Mouse (Mus musculus) stomach, embryonic 15.5 days (tissue): Measurements from ENCODE around the gene Abcc2. TPM values are rescaled to one million over a fixed set of nuclear protein-coding genes. Genes with fewer than 3 reads are reported as not detected.

Source experiments
- ATAC-seq: fragments of 200-750 bp; cut with Nextera tagmentation; 2 replicates; pipeline ENCODE4 v1.8.0; 2017; ENCODE audit warnings: low read depth, moderate number of reproducible peaks, moderate TSS enrichment; ENCODE audit not compliant: insufficient read depth, low FRiP score
- H3K27ac ChIP-seq: fragments of 300-500 bp; sonication (generic); 2 replicates; pipeline ENCODE4 v1.5.1; 2015; ENCODE audit warnings: mild to moderate bottlenecking, inconsistent platforms
- H3K27me3 ChIP-seq: fragments of 300-500 bp; sonication (generic); replicated peaks from 2 replicates; pipeline ENCODE4 v1.6.1; 2015; ENCODE audit warnings: inconsistent platforms
- H3K36me3 ChIP-seq: fragments of 300-500 bp; sonication (generic); 2 replicates; pipeline ENCODE4 v1.6.1; 2015; ENCODE audit warnings: inconsistent platforms
- H3K4me1 ChIP-seq: fragments of 300-500 bp; sonication (generic); 2 replicates; pipeline ENCODE4 v1.6.1; 2015; ENCODE audit warnings: inconsistent platforms
- H3K4me2 ChIP-seq: fragments of 300-500 bp; sonication (generic); 2 replicates; pipeline ENCODE4 v1.6.1; 2015; ENCODE audit warnings: mild to moderate bottlenecking, inconsistent platforms
- H3K4me3 ChIP-seq: fragments of 300-500 bp; sonication (generic); replicated peaks from 2 replicates; pipeline ENCODE4 v1.5.1; 2015; ENCODE audit warnings: inconsistent platforms
- H3K9ac ChIP-seq: fragments of 300-500 bp; sonication (generic); 2 replicates; pipeline ENCODE4 v1.6.1; 2015; ENCODE audit warnings: inconsistent platforms
- H3K9me3 ChIP-seq: fragments of 300-500 bp; sonication (generic); 2 replicates; pipeline ENCODE4 v1.6.1; 2016; ENCODE audit warnings: inconsistent platforms
- WGBS: fragments of 180-500 bp; shearing (Covaris S2); methylation state at CpG from one replicate; pipeline ENCODE4 v1.1.7; 2015; 5-methylcytosine and 5-hydroxymethylcytosine counted together
- polyA plus RNA-seq: library from polyadenylated mRNA; unstranded; fragments of >200 nt; fragmentation: Nextera tagmentation; extraction: Ambion mirVana; gene quantifications from 2 replicates; pipeline ENCODE4 v1.2.1, GENCODE M21; 2015

The Abcc2 gene
- polyA plus RNA-seq, 1 experiment from 2014 or later: 2.0 TPM

DNA sequence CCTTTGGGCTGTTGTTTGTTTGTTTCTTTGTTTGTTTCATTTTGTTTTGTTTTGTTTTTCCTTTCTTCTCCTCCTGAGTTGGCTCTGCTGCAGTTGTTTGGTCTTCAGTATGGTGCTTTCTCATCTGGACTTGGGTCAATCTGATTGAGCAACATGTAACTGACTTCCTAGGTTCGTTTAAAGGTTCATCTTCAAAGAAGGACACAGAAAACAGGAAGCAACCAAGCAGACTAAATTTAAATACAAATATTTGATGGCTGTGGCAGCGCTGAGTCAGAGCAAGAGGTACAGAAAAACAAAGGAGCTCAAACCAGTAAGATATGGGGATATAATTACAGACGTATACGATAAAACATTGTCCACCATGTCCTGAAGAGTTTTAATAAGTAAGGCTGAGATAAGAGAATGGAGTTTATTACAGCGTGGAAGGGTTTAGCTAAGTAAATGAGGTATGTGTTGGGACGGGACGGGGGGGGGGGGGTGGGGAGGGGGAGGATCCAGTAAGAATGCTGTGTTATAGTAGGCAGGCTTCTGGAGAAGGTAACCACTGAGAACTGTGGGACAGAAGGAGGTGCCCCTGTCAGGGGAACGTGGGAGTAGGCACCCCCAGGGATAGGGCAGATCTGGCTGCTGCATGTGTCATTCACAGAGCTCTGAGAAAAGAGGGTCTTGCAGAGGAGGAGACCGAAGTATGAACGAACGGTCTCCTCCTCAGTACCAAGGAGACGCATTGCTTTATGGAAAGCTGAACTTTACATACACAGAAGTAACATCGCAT, 4.4 kb downstream of the Abcc2 start:
- Histone ChIP-seq H3K27ac (no peak overlapping the region), H3K4me2 (no peak overlapping the region), H3K4me3 (no peak overlapping the region), H3K36me3 (no peaks in the 10 kb centered on the region), H3K27me3 (no peaks in the 10 kb centered on the region), H3K9me3 (no peaks in the 10 kb centered on the region), H3K9ac (no peak overlapping the region), H3K4me1 (no peaks in the 10 kb centered on the region)
- WGBS: 73% methylated on average over 13 of the region's 13 CpGs
- ATAC-seq: no peak

DNA sequence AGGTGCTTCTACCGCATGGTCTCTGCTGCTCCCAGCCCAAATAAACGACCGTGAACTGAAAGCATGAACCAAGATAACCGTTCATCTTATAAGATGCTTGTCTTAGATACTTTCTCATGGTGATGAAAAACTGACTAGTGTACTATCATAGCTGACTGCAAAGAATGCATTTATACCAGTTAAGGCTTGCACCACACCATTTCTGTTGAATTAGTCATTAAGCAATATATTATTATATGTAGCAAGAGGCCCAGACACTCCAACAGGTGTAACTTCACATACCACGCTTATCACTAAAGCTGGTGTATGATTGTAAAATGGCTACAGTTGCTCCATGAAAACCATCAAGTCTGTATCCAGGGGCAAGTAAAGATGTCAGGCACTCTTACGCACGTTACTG, 7.8 kb downstream of the Abcc2 start:
- no peak overlapping the region for H3K9ac ChIP-seq
- no peak overlapping the region for H3K4me2 ChIP-seq
- no peak for ATAC-seq
- H3K36me3 ChIP-seq: no peaks in the 10 kb centered on the region
- no peaks in the 10 kb centered on the region for H3K4me1 ChIP-seq
- no peaks in the 10 kb centered on the region for H3K27me3 ChIP-seq
- no peak overlapping the region for H3K4me3 ChIP-seq
- no peaks in the 10 kb centered on the region for H3K9me3 ChIP-seq
- no peak overlapping the region for H3K27ac ChIP-seq
- 63% methylated on average over 7 of the region's 7 CpGs for WGBS

GRCm38 (mm10) chr19:43792537-43792936, 10.5 kb downstream of the Abcc2 start:
- H3K4me1 ChIP-seq: no peaks in the 10 kb centered on the region
- WGBS: 86% methylated on average over 4 of the region's 4 CpGs
- ATAC-seq: no peak

GRCm38 (mm10) chr19:43793951-43794350, 12.0 kb downstream of the Abcc2 start:
- no peaks in the 10 kb centered on the region for H3K4me1 ChIP-seq
- H3K4me2 ChIP-seq: no peak overlapping the region
- H3K36me3 ChIP-seq: no peaks in the 10 kb centered on the region
- ATAC-seq: no peak
- H3K27ac ChIP-seq: no peak overlapping the region
- no peaks in the 10 kb centered on the region for H3K9me3 ChIP-seq
- 88% methylated on average over 1 of the region's 1 CpGs for WGBS
- H3K27me3 ChIP-seq: no peaks in the 10 kb centered on the region
- no peak overlapping the region for H3K4me3 ChIP-seq
- H3K9ac ChIP-seq: no peak overlapping the region

More at GRCm38 (mm10) chr19:43792537-43792936, 10.5 kb downstream of the Abcc2 start:
- Histone ChIP-seq H3K27ac (no peak overlapping the region), H3K4me2 (no peak overlapping the region), H3K27me3 (no peaks in the 10 kb centered on the region), H3K9ac (no peak overlapping the region), H3K36me3 (no peaks in the 10 kb centered on the region), H3K9me3 (no peaks in the 10 kb centered on the region), H3K4me3 (no peak overlapping the region)

DNA sequence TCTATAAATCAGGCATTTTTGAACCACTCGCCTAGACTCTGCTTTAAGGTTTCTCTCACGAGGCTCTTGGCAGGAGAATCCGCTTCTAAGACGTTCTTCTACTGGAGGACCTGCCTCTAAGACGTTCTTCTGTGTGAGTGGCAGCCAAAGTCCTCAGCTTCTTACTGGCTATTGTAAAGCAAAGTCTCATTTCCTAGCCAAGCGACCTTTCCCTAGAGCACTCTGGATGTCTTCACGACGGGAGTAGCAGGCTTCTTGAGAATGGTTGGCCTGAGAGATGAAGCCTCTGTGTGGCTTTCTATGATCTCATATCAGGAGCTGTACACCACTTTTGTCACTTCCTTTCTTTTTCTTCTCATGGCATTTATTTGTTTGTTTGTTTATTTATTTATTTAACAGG, 13.5 kb downstream of the Abcc2 start:
- no peak for ATAC-seq
- H3K4me2 ChIP-seq: no peak overlapping the region
- H3K36me3 ChIP-seq: no peaks in the 10 kb centered on the region
- no peak overlapping the region for H3K9ac ChIP-seq
- H3K27me3 ChIP-seq: no peaks in the 10 kb centered on the region
- WGBS: 70% methylated on average over 8 of the region's 8 CpGs
- H3K4me3 ChIP-seq: no peak overlapping the region
- no peak overlapping the region for H3K27ac ChIP-seq
- H3K9me3 ChIP-seq: no peaks in the 10 kb centered on the region
- no peaks in the 10 kb centered on the region for H3K4me1 ChIP-seq

DNA sequence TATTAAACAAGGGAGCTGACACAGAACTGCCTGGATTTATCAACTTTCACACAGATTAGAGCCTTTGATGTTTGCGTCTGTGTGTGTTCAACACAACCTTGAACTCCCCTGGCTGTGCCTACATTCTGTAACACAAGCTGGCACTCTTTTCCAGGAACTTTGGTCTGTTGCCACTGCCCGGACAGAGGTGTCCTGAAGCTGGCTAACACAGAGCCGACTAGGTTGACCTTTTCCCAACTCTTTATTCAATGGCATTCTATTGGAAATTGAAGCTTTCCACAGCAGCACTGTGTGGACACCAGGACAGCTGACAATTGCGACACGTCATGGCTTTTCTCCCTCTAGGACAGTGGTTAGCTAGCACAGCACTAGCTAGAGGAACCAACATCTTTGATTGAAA, 15.2 kb downstream of the Abcc2 start:
- no peak for ATAC-seq

DNA sequence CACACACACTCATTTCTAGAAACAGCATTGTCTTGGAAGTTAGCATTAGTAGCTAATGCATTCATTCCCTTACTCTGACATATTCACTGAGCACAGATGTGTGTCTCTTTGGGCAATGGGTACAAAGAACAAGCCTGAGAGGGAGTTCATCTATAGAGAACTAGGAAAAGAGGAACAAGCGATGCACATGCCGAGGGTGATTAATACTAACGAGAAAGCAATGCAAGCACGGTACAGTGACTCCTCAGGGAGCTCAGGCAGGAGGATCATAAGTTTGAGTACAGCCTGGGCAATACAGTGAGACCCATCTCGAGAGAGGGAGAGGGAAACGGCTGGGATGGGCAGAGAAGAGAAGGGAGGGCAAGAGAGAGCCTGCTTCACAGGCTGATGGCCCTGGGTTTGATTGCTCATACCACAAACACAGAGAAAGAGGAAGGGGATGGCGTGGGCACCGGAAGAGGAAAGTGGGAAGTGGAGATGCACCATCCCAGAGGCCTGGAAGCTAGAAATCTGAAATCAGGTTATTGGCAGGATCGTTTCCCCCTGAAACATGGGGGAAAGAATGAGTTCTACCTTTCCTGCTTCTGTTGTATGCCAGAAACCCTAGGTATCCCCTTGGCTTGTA, 19.5 kb downstream of the Abcc2 start:
- H3K4me1 ChIP-seq: no peaks in the 10 kb centered on the region
- ATAC-seq: no peak
- no peaks in the 10 kb centered on the region for H3K9me3 ChIP-seq
- H3K9ac ChIP-seq: no peak overlapping the region
- H3K27ac ChIP-seq: no peak overlapping the region
- H3K4me3 ChIP-seq: no peak overlapping the region
- no peaks in the 10 kb centered on the region for H3K36me3 ChIP-seq
- 79% methylated on average over 9 of the region's 9 CpGs for WGBS
- H3K27me3 ChIP-seq: no peaks in the 10 kb centered on the region
- H3K4me2 ChIP-seq: no peak overlapping the region

More for the DNA sequence above, 15.2 kb downstream of the Abcc2 start:
- H3K4me2 ChIP-seq: no peak overlapping the region
- H3K9me3 ChIP-seq: no peaks in the 10 kb centered on the region
- H3K27me3 ChIP-seq: no peaks in the 10 kb centered on the region
- no peak overlapping the region for H3K4me3 ChIP-seq
- H3K9ac ChIP-seq: no peak overlapping the region
- 65% methylated on average over 5 of the region's 5 CpGs for WGBS
- H3K27ac ChIP-seq: no peak overlapping the region
- H3K36me3 ChIP-seq: no peaks in the 10 kb centered on the region
- H3K4me1 ChIP-seq: no peaks in the 10 kb centered on the region

DNA sequence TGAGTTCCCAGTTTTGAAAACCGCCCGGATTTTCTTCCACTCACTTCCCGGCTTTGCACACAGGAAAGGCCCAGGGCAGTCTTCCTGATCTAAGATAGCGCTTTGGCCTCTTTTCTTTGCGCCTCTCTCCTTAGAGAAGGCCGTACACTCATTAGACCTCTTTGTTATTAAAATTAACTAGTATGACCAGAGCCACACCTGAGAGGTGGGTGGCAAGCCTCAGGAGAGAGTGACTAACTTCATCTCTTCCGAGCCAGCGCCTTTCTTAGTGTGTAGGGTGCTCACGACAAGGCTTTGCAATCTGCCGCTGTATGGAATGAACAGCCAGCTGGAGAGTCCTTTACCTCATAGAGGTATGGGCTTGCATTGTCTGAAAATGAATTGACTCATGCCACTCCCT, 21.9 kb downstream of the Abcc2 start:
- H3K9ac ChIP-seq: no peak overlapping the region
- no peak overlapping the region for H3K27ac ChIP-seq
- H3K9me3 ChIP-seq: no peaks in the 10 kb centered on the region
- H3K36me3 ChIP-seq: no peaks in the 10 kb centered on the region
- H3K4me1 ChIP-seq: no peaks in the 10 kb centered on the region
- no peak for ATAC-seq
- 79% methylated on average over 10 of the region's 10 CpGs for WGBS
- H3K4me2 ChIP-seq: no peak overlapping the region
- no peaks in the 10 kb centered on the region for H3K27me3 ChIP-seq
- no peak overlapping the region for H3K4me3 ChIP-seq

DNA sequence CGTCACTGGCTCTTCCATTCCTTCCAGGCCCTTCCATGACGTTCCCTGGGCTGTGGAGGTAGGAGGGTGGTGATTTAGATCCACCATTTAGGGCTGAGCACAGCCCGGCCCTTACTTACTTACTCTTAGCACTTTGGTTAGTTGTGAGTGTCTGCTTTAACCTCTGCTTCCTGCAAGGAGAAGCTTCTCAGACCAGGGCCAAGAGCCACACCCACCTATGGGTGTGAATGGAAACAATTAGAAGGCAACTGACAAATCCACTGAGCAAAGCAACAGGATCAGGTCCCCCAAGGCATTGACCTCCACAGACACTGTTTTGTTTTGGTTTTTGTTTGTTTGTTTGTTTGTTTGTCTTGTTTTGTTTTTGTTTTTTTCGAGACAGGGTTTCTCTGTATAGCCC, 27.3 kb downstream of the Abcc2 start:
- H3K36me3 ChIP-seq: no peaks in the 10 kb centered on the region
- no peaks in the 10 kb centered on the region for H3K4me1 ChIP-seq
- no peak for ATAC-seq
- no peaks in the 10 kb centered on the region for H3K27me3 ChIP-seq
- H3K27ac ChIP-seq: no peak overlapping the region
- H3K4me3 ChIP-seq: no peak overlapping the region
- H3K4me2 ChIP-seq: no peak overlapping the region
- H3K9ac ChIP-seq: no peak overlapping the region
- no peaks in the 10 kb centered on the region for H3K9me3 ChIP-seq
- WGBS: 45% methylated on average over 4 of the region's 4 CpGs

GRCm38 (mm10) chr19:43811419-43811818, 29.4 kb downstream of the Abcc2 start:
- 71% methylated on average over 4 of the region's 4 CpGs for WGBS
- no peak overlapping the region for H3K4me2 ChIP-seq
- no peak overlapping the region for H3K27ac ChIP-seq
- no peak overlapping the region for H3K4me3 ChIP-seq
- H3K27me3 ChIP-seq: no peaks in the 10 kb centered on the region
- 0 out of 2 replicates have a peak, but pooled peaks cover 5% of the 10 kb centered on the region for H3K4me1 ChIP-seq
- H3K9ac ChIP-seq: no peak overlapping the region
- ATAC-seq: peak; percentile 35; the same call in 1 of the 2 replicates
- no peaks in the 10 kb centered on the region for H3K36me3 ChIP-seq
- H3K9me3 ChIP-seq: no peaks in the 10 kb centered on the region

DNA sequence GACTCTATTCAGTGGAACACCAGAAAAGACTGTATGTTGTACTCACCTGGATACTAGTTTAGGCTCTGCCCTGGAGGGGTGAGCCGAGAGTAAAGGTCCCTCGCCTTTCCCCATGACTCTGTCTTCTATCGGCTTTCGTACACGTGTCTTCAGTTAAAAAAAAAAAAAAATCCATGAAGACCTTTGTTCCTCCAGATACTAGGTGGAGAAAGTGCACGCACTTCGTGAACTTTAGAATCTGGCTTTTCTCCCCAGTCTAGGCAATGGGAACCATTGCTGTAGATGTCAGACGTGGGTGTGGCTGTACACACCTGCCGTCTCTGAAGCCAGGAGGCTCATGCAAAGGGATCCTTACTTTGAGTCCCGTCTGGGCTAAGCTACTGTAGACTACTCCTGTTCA, 31.3 kb downstream of the Abcc2 start:
- Histone ChIP-seq H3K4me3 (no peak overlapping the region), H3K36me3 (no peaks in the 10 kb centered on the region), H3K9ac (no peak overlapping the region), H3K9me3 (no peaks in the 10 kb centered on the region), H3K4me2 (no peak overlapping the region), H3K27ac (no peak overlapping the region), H3K27me3 (no peaks in the 10 kb centered on the region), H3K4me1 (0 out of 2 replicates have a peak, but pooled peaks cover 5% of the 10 kb centered on the region)
- ATAC-seq: no peak; the same call in 1 of the 2 replicates
- 71% methylated on average over 10 of the region's 10 CpGs for WGBS

GRCm38 (mm10) chr19:43815661-43816414, 33.8 kb downstream of the Abcc2 start:
- H3K9ac ChIP-seq: no peak overlapping the region
- no peaks in the 10 kb centered on the region for H3K9me3 ChIP-seq
- no peaks in the 10 kb centered on the region for H3K27me3 ChIP-seq
- WGBS: 46% methylated on average over 14 of the region's 14 CpGs
- no peak for ATAC-seq
- H3K4me2 ChIP-seq: peak overlapping the region; percentile 19
- 0 out of 2 replicates have a peak overlapping the region, but pooled peaks have one; percentile 3 for H3K4me3 ChIP-seq
- 0 out of 2 replicates have a peak, but pooled peaks cover 5% of the 10 kb centered on the region for H3K4me1 ChIP-seq
- H3K36me3 ChIP-seq: no peaks in the 10 kb centered on the region
- H3K27ac ChIP-seq: no peak overlapping the region; the same call in 1 of the 2 replicates
